Mouse (Mus musculus) liver, adult 2 months (tissue): ENCODE data around the gene Plcb1. TPM values are rescaled to one million over a fixed set of nuclear protein-coding genes. Genes with fewer than 3 reads are reported as not detected.

ENCODE experiments used
- DNase-seq: peaks from one replicate; pipeline ENCODE4 v3.0.0-alpha.2; 2011; ENCODE audit warnings: low read depth, low spot score; ENCODE audit errors: extremely low read depth
- H3K27ac ChIP-seq: fragments of 200-500 bp; replicated peaks from 2 replicates; pipeline ENCODE4 v1.5.1; 2012; ENCODE audit warnings: low read depth, mild to moderate bottlenecking, control low read depth, inconsistent platforms, low read length; ENCODE audit not compliant: insufficient read depth
- H3K27me3 ChIP-seq: fragments of 200-500 bp; 2 replicates; pipeline ENCODE4 v1.6.1; 2012; ENCODE audit warnings: mild to moderate bottlenecking, moderate library complexity, low read length, inconsistent platforms; ENCODE audit not compliant: control insufficient read depth, insufficient read depth
- H3K36me3 ChIP-seq: fragments of 200-500 bp; 2 replicates; pipeline ENCODE4 v1.6.1; 2012; ENCODE audit warnings: low read length, inconsistent platforms; ENCODE audit not compliant: control insufficient read depth, insufficient read depth
- H3K4me1 ChIP-seq: fragments of 200-500 bp; 2 replicates; pipeline ENCODE4 v1.6.1; 2011; ENCODE audit warnings: low read length; ENCODE audit not compliant: control insufficient read depth, insufficient read depth
- H3K4me3 ChIP-seq: fragments of 200-500 bp; 2 replicates; pipeline ENCODE4 v1.5.1; 2011; ENCODE audit warnings: low read depth, mild to moderate bottlenecking, control low read depth, low read length, moderate library complexity; ENCODE audit not compliant: insufficient read depth
- H3K79me2 ChIP-seq: fragments of 200-500 bp; 2 replicates; pipeline ENCODE4 v1.6.1; 2012; ENCODE audit warnings: inconsistent platforms, mild to moderate bottlenecking, low read length, moderate library complexity; ENCODE audit not compliant: control insufficient read depth, insufficient read depth
- H3K9ac ChIP-seq: fragments of 200-500 bp; 2 replicates; pipeline ENCODE4 v1.6.1; 2012; ENCODE audit warnings: low read depth, mild to moderate bottlenecking, control low read depth, inconsistent platforms, low read length
- CTCF ChIP-seq: fragments of 200-500 bp; IDR thresholded peaks from 2 replicates; pipeline ENCODE4 v1.5.1; 2011; ENCODE audit warnings: low read depth, low read length, control low read depth
- POLR2A ChIP-seq: fragments of 200-500 bp; IDR thresholded peaks from 2 replicates; pipeline ENCODE4 v1.6.1; 2011; ENCODE audit warnings: low read length, control low read depth; ENCODE audit not compliant: insufficient read depth; ENCODE audit errors: extremely low read depth
- WGBS: fragments of 180-500 bp; shearing (Covaris S2); methylation state at CpG from one replicate; pipeline ENCODE4 v1.1.7; 2018; 5-methylcytosine and 5-hydroxymethylcytosine counted together
- polyA plus RNA-seq: library from polyadenylated mRNA; depleted of rRNA; stranded (reverse); fragments of >200 nt; gene quantifications from 2 replicates; pipeline ENCODE4 v1.2.3, GENCODE M21; 2012
- total RNA-seq: library from RNA; depleted of rRNA; stranded (reverse); fragments of >200 nt; gene quantifications from 2 replicates; pipeline ENCODE4 v1.2.3, GENCODE M21; 2014

The Plcb1 gene
- total and polyA plus RNA-seq, 2 experiments = 0.88 to 15.4 TPM

DNA sequence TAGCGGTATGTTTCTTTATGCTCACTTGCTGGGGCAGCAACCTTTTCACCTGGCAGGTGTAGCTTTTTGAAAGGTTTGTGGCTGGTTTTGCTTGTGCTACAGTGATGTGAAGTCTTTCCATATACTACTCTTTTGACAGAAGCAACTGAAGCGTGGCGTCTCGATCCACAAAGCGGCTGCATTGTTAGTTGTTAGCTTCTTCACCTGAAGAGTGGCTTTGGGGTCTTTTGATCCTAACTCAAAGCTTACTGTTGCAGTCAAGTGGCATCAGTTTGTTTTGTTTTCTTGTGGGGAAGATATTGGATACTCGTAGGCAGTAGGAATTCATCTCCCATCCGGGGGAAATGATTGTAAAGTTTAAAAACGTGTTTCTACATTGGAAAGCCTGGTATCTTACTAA is 160.5 kb downstream of the Plcb1 start:
- TF ChIP-seq CTCF (no peak), POLR2A (no peak)
- H3K27me3 ChIP-seq = no peaks in the 10 kb centered on the region
- WGBS = 91% methylated on average over 8 of the region's 8 CpGs

DNA sequence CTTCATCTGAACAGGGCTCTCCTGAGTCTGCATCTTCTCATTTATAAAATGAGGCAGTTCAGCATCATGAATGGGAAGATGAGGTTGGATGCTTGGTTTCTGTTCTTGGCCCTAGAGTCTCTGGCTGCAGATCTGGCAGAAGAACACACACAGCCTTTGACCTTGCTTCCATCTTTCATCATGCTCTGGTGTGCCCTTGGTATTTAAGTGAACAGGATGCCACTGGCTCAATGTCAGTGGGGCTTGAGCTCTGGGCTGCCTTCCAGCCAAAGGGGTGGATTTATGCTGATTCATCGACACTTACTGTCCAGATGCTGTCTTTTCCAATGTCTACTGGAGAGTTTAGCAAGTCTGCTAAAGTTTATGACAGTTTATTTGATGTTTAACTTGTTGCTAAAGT is 161.0 kb downstream of the Plcb1 start:
- 2% methylated on average over 1 of the region's 1 CpGs for WGBS
- Histone ChIP-seq H3K79me2 (peaks cover 3% of the 10 kb centered on the region; the same call in 1 of the 2 replicates), H3K36me3 (no peaks in the 10 kb centered on the region), H3K9ac (no peak overlapping the region), H3K27me3 (no peaks in the 10 kb centered on the region), H3K4me3 (no peak overlapping the region), H3K4me1 (no peaks in the 10 kb centered on the region; the same call in 1 of the 2 replicates), H3K27ac (no peak overlapping the region)
- peak; percentile 91 for DNase-seq
- no peak for TF ChIP-seq POLR2A
- no peak for TF ChIP-seq CTCF

More for the DNA sequence above, 160.5 kb downstream of the Plcb1 start:
- no peak overlapping the region for H3K4me3 ChIP-seq
- H3K9ac ChIP-seq = no peak overlapping the region
- no peaks in the 10 kb centered on the region for H3K36me3 ChIP-seq
- no peak for DNase-seq
- H3K27ac ChIP-seq = no peak overlapping the region
- H3K4me1 ChIP-seq = no peaks in the 10 kb centered on the region
- peaks cover 3% of the 10 kb centered on the region; the same call in 1 of the 2 replicates for H3K79me2 ChIP-seq

DNA sequence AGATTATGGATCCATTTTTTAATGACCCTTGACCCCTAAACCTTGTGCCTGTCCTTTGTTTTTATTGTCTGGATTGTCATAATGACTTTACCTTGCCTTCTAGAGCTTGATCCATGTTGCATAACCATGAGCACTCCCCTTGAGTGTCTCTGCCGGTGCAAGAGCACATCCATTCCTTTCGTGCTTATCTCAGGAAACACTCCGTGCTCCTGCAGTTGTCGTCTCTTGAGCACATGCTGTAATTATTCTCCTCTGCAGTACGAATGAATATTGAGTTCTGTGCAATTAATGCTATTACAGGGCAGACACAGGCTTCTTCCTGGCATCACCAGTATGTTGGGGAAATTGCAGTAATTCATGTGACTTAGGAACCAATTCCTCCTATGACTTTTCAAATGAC is 166.2 kb downstream of the Plcb1 start:
- TF ChIP-seq POLR2A (no peak), CTCF (no peak)
- H3K27ac ChIP-seq = no peak overlapping the region
- DNase-seq = peak; percentile 26
- H3K9ac ChIP-seq = no peak overlapping the region
- no peaks in the 10 kb centered on the region; the same call in 1 of the 2 replicates for H3K79me2 ChIP-seq
- H3K4me1 ChIP-seq = peaks cover 4% of the 10 kb centered on the region
- H3K27me3 ChIP-seq = no peaks in the 10 kb centered on the region
- no peaks in the 10 kb centered on the region for H3K36me3 ChIP-seq
- H3K4me3 ChIP-seq = no peak overlapping the region
- WGBS = 47% methylated on average over 5 of the region's 5 CpGs

DNA sequence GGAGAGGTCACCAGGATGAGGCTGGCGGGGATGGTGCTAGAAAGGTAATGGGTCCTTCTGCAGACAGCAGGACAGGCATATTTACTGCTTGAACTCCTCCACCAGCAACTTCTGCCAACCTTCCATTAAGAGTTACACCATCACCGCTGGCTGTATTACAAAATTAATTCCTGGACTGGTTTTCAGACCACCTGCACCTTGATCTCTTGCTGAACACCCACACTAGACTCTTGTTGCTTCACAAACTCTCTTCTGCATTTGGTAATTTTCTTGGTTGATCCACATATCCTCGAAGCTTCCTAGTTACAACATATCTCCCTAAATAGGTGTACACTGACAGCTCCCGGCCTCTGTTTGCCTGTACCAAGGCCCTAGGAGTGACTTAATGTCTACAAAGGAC is 170.6 kb downstream of the Plcb1 start:
- peak; percentile 86 for DNase-seq
- Histone ChIP-seq H3K4me1 (peaks cover 4% of the 10 kb centered on the region), H3K27ac (0 out of 2 replicates have a peak overlapping the region, but pooled peaks have one; percentile 30), H3K9ac (no peak overlapping the region), H3K79me2 (peaks cover 7% of the 10 kb centered on the region; the same call in 1 of the 2 replicates), H3K4me3 (no peak overlapping the region), H3K36me3 (no peaks in the 10 kb centered on the region), H3K27me3 (no peaks in the 10 kb centered on the region)
- TF ChIP-seq POLR2A (no peak), CTCF (no peak)
- 27% methylated on average over 4 of the region's 4 CpGs for WGBS

DNA sequence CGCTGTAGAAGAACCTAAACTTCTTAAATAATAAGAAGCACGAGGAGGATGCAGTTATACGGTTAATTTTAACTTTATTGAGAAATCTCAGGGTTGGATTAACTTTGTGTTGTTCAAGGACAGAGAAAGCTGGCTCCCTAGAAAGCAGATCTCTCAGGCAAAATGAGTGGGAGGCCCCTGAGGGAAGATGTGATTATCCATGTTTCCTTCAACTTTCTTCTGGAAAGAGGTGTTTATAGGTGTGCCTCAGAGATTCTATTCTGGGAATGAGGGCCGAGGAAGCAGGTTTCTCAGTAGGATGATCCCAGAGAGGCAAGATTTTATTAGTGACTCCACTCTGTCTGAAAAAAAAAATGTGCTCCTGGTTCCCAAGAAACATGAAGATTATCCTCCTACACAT is 180.3 kb downstream of the Plcb1 start:
- no peak overlapping the region for H3K27ac ChIP-seq
- no peak for TF ChIP-seq POLR2A
- TF ChIP-seq CTCF = no peak
- H3K9ac ChIP-seq = no peak overlapping the region
- H3K36me3 ChIP-seq = no peaks in the 10 kb centered on the region
- H3K79me2 ChIP-seq = peaks cover 6% of the 10 kb centered on the region; the same call in 1 of the 2 replicates
- no peak overlapping the region for H3K4me3 ChIP-seq
- H3K27me3 ChIP-seq = no peaks in the 10 kb centered on the region
- WGBS = 83% methylated on average over 4 of the region's 4 CpGs
- no peaks in the 10 kb centered on the region for H3K4me1 ChIP-seq
- DNase-seq = no peak

DNA sequence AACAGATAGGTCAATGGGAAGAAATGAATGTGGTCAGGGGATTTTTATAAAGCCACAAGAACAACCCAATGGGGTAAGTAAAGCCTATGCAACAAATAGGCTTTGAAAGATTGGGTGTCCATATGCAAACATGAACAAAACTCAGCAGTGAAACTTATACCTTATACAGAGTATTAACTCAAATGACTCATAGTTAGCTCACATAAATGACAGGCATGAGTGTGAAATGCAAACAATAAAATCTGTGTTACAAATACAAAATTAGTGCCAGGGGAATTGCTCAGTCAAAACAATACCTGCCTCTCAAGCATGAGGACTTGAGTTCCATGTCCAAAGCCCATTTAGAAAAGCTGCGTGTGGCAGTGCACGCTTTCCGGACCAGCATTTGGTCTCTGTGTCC is 182.5 kb downstream of the Plcb1 start:
- 98% methylated on average over 3 of the region's 3 CpGs for WGBS
- Histone ChIP-seq H3K36me3 (no peaks in the 10 kb centered on the region), H3K27me3 (no peaks in the 10 kb centered on the region), H3K9ac (no peak overlapping the region), H3K4me1 (no peaks in the 10 kb centered on the region), H3K27ac (no peak overlapping the region), H3K4me3 (no peak overlapping the region), H3K79me2 (peaks cover 2% of the 10 kb centered on the region; the same call in 1 of the 2 replicates)
- DNase-seq = no peak
- TF ChIP-seq CTCF = no peak
- TF ChIP-seq POLR2A = no peak
